Mouse (Mus musculus) small intestine, adult 10 weeks (tissue): ENCODE measurements around the gene Ccm2. TPM values are rescaled to one million over a fixed set of nuclear protein-coding genes. Genes with fewer than 3 reads are reported as not detected.

Experiments
- polyA plus RNA-seq: library from polyadenylated mRNA; stranded (reverse); fragments of 350-450 nt; fragmentation: Illumina TruSeq; extraction: RNeasy Lipid Tissue Mini Kit (QIAGEN cat#74804); gene quantifications from one replicate; pipeline ENCODE4 v1.2.3, GENCODE M21; 2014; ENCODE audit warnings: low replicate concordance

Gene Ccm2
- 0.82 TPM for polyA plus RNA-seq

DNA sequence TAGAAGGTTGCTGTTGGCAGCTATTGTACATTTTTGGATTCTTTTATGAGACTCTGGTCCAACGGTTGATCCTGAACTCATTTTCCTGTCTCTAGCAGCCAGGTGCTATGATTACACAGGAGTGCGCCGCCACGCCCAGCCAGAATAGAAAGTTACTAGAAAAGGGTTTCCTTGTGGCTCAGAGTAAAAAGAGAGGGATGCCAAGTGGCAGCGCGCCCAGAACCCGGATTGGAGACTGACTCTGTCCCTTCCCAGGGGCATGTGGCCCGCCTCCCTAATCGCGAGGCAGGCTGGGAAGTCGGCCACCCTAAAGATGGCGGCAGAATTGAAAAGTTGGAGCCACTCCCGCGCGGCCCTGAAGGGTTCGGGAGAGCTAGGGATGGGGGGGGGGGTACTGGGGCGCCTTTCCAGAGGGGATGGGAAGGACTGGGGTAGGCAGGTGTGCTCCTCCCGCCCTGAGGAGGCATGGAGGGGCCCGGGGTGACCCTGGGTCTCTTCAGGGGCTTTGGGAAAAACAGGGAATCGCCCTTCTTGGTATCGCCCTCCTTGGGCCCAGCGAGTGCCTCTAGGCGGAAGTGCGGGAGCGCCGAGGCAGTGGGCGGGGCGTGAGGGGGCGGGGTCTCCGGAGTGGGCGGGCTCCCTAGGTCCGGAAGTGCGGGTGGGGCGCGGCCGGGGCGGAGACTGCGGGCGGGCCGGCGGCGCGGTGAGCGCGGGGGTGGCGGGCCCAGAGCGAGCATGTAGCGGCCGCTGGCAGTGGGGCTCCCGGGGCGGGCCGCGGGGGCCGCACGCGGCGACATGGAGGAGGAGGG, at the start of gene Ccm2:
Ccm2 (plus strand) TSS at position 683 of the 809 bp plus-strand sequence.

DNA sequence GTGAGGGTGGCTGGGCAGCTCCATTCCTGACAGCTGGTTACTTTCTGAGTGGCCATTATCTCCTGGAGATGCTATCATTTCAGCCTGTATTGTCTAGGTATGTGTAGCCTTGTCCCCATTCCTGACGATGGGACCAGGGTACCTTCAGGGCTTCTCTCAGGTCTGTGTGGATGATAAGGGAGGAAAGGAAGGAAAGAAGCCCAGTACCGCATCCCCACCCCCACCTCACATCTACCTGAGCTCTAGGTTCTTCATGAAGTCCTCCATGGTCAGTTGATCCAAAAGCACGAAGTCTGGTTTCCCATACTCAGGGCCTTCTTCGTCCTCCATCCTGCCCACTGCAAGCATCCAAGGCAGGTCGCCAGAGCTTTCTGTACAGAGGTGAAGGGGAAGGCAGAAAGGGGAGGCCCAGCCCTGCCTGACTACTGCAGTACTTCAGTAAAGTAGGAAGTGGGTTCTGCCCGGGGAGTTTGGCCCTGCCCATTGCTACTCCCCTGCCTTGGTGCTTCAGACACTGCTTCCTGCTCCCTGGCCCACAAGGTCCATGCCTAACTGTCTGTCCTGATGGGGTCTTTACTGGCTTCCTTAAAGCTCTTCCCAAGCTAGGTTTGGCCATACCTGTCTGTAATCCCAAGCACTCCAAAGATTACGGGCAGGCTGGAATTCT, 26.0 kb upstream of the Ccm2 start, which contains the start of gene Myo1g:
Myo1g (minus strand) TSS at position 459 of the 667 bp plus-strand sequence.

DNA sequence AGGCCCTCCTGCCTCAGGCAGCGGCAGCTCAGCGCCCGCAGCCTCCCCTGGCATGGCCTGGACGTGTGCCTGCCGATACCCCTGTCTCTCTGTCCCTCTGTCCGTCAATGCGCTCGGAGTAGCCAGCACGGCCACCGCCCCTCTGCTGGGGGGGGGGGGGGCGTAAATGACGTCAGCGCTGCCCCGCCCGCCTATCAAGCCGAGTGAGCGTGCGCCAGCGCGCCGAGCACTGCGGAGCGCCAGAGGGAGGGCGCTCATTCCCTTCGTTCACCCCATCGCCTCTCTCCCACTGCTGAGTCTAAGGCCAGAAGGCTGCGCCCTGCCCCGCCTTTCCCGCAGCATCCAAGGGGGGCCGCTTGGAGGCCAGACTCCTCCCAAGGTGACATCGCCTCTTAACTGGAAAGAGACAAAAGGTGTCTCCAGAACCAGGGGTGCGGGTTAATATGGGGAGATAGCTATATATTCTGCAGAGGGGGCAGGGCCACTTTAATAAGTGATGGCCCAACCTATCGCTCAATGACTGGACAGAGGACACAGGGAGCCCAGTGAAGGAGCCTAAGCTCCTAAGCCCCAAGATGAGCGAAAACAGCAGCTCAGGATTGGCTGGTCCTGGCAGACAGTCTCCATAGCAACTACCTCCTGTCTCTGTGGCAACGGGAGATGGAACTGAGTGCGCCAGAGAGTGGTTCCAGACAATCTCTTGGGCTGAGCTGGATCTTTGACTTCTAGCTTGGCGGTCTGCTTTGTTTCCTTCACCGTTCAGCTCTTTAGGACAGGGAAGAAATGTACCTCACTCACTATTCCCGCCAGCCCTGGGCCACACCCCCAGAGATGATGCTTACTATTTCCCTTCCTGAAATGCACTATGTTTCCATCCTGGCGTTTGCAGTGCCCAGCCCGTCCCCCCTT, 59.1 kb downstream of the Ccm2 start, which contains the start of gene Nacad:
Nacad (minus strand) TSS at position 563 of the 909 bp plus-strand sequence.

DNA sequence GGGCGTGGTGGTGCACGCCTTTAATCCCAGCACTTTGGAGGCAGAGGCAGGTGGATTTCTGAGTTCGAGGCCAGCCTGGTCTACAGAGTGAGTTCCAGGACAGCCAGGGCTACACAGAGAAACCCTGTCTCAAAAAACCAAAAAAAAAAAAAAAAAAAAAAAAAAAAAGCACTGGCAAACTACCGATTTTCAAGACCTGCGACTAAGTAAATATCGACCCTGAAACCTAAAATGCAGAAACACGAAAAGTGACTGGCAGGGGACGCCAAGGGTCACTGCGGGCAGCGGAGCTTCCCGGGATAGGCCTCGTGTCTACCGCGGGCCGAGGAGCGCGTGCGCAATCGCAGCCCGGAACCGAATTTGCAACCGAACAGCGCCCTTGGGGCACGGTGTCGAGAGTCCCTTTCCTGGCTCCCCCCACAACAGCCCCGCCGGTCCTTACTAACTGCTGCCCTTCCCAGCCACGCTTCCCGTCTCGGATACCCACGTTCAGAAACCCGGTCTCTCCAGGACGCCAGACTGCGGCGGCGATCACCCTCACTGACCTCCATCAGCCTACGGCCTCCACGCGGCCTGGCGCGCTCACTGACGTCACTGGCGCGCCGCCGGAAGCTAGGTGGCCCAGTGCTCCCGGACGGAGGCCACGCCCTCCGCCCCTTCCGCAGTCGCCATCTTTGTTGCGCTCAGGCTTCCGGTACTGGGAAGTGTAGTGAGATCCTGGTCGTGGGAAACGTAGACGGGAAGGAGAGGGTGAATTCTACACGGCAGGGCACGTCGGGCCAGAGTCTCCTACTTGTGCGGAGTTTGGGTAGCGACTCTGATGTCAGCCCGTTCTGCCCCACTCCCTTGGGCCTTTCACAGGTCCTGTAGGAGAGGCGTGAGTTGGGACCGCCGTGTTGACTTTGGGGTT, 79.0 kb downstream of the Ccm2 start, which contains the start of gene Tbrg4:
Tbrg4 (minus strand) TSS at position 590 of the 910 bp plus-strand sequence.

DNA sequence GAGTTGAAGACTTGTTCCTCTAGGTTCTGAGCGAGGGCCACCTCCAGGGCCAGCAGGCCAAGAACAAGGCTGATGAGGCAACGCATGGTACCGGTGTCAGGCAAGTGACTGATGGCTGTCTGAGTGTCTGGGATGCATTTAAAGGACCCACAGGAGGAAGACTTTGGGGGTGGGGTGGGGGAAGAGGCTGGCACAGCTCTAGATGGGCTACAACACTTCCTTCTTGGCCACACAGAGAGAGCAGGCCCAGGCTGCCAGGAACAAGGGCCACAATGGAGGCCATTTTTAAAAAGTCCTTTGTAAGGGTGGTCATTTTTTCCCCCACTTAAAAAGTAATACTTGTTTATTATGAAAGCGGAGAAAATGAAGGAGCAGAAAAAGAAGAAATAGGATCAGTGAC, 91.8 kb downstream of the Ccm2 start, which contains the start of gene Wap:
Wap (minus strand) TSS at position 101 of the 400 bp plus-strand sequence.

Other genes starting within 250 kb of the Ccm2 start
- gene Zmiz2, start 157.8 kb upstream of the Ccm2 start, polyA plus RNA-seq: 0.63 TPM
- 431 TPM for gene Ppia, start 131.4 kb upstream of the Ccm2 start, polyA plus RNA-seq
- gene H2afv, start 102.4 kb upstream of the Ccm2 start, polyA plus RNA-seq: 18.7 TPM
- gene Purb, start 71.0 kb upstream of the Ccm2 start, polyA plus RNA-seq: 147 TPM
- 0.30 TPM for gene Myo1g, start 25.9 kb upstream of the Ccm2 start, polyA plus RNA-seq
- not detected for gene Nacad, start 59.2 kb downstream of the Ccm2 start, polyA plus RNA-seq
- gene Tbrg4, start 79.2 kb downstream of the Ccm2 start, polyA plus RNA-seq: 1.0 TPM
- not detected for gene Wap, start 91.8 kb downstream of the Ccm2 start, polyA plus RNA-seq
- gene Ramp3, start 111.6 kb downstream of the Ccm2 start, polyA plus RNA-seq: not detected